Mouse (Mus musculus) lung, adult 2 months (tissue): Measurements from ENCODE around the gene Tmem9b.

Experiments
- CTCF ChIP-seq: fragments of 200-500 bp; IDR thresholded peaks from 2 replicates; pipeline ENCODE4 v1.5.1; 2011; ENCODE audit warnings: mild to moderate bottlenecking, low read length, control low read depth; ENCODE audit not compliant: insufficient read depth
- POLR2A ChIP-seq: fragments of 200-500 bp; IDR thresholded peaks from 2 replicates; pipeline ENCODE4 v1.6.1; 2011; ENCODE audit warnings: low read depth, mild to moderate bottlenecking, control low read depth, low read length, borderline replicate concordance; ENCODE audit errors: extremely low read depth

DNA sequence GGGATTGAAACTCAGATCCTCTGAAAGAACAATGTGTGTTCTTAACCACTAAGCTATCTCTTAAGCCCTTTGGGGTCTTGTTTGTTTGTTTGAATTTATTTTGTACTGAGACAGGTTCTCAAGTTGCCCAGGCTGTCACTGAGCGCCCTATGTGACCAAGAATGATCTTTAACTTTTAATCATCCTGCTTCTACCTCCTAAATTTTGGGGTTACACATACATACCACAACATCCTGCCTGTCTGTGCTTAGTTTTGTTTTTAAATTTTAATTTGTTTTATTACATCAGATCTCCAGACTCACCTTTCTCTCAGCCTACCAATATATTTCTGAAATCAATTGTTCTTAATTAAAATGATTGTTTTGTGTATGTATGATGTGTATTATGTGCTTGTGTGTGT is 11.6 kb downstream of the Tmem9b start:
- TF ChIP-seq CTCF = no peak
- TF ChIP-seq POLR2A = no peak
